Mouse (Mus musculus) hindbrain, embryonic 14.5 days (tissue): Measurements from ENCODE around the gene Cntnap4. TPM values are rescaled to one million over a fixed set of nuclear protein-coding genes. Genes with fewer than 3 reads are reported as not detected.

Experiments
- ATAC-seq: fragments of 200-750 bp; cut with Nextera tagmentation; 2 replicates; pipeline ENCODE4 v1.8.0; 2017; ENCODE audit warnings: moderate number of reproducible peaks, mild to moderate bottlenecking, moderate TSS enrichment, moderate library complexity; ENCODE audit not compliant: low FRiP score
- DNase-seq: peaks from one replicate; pipeline ENCODE4 v3.0.0-alpha.2; 2015; ENCODE audit warnings: low spot score
- H3K27ac ChIP-seq: fragments of 300-500 bp; sonication (generic); 2 replicates; pipeline ENCODE4 v1.5.1; 2014; ENCODE audit warnings: mild to moderate bottlenecking, moderate library complexity
- H3K27me3 ChIP-seq: fragments of 300-500 bp; sonication (generic); 2 replicates; pipeline ENCODE4 v1.6.1; 2014; ENCODE audit warnings: mild to moderate bottlenecking, low read length, mixed read lengths; ENCODE audit not compliant: control insufficient read depth, insufficient read depth
- H3K36me3 ChIP-seq: fragments of 300-500 bp; sonication (generic); replicated peaks from 2 replicates; pipeline ENCODE4 v1.6.1; 2014; ENCODE audit not compliant: control insufficient read depth, insufficient read depth
- H3K4me1 ChIP-seq: fragments of 300-500 bp; sonication (generic); replicated peaks from 2 replicates; pipeline ENCODE4 v1.6.1; 2014; ENCODE audit warnings: antibody characterized with exemption, low read length, mixed read lengths; ENCODE audit not compliant: control insufficient read depth, insufficient read depth
- H3K4me2 ChIP-seq: fragments of 300-500 bp; sonication (generic); replicated peaks from 2 replicates; pipeline ENCODE4 v1.6.1; 2014; ENCODE audit warnings: mild to moderate bottlenecking, moderate library complexity
- H3K4me3 ChIP-seq: fragments of 300-500 bp; sonication (generic); replicated peaks from 2 replicates; pipeline ENCODE4 v1.5.1; 2014; ENCODE audit warnings: mild to moderate bottlenecking, low read length
- H3K9ac ChIP-seq: fragments of 300-500 bp; sonication (generic); 2 replicates; pipeline ENCODE4 v1.6.1; 2014
- H3K9me3 ChIP-seq: fragments of 300-500 bp; sonication (generic); 2 replicates; pipeline ENCODE4 v1.6.1; 2016; ENCODE audit warnings: low read length; ENCODE audit not compliant: control insufficient read depth
- whole genome bisulfite sequencing: fragments of 180-500 bp; shearing (Covaris S2); extraction: QIAGEN DNeasy Blood & Tissue Kit; methylation state at CpG from one replicate; pipeline ENCODE4 v1.1.7; 2014; 5-methylcytosine and 5-hydroxymethylcytosine counted together
- polyA plus RNA-seq: library from polyadenylated mRNA; unstranded; fragments of >200 nt; fragmentation: Nextera tagmentation; extraction: Ambion mirVana; gene quantifications from 2 replicates; pipeline ENCODE4 v1.2.1, GENCODE M21; 2014

Cntnap4 gene
- polyA plus RNA-seq, 1 experiment from 2014 or later, result 17.3 TPM

DNA sequence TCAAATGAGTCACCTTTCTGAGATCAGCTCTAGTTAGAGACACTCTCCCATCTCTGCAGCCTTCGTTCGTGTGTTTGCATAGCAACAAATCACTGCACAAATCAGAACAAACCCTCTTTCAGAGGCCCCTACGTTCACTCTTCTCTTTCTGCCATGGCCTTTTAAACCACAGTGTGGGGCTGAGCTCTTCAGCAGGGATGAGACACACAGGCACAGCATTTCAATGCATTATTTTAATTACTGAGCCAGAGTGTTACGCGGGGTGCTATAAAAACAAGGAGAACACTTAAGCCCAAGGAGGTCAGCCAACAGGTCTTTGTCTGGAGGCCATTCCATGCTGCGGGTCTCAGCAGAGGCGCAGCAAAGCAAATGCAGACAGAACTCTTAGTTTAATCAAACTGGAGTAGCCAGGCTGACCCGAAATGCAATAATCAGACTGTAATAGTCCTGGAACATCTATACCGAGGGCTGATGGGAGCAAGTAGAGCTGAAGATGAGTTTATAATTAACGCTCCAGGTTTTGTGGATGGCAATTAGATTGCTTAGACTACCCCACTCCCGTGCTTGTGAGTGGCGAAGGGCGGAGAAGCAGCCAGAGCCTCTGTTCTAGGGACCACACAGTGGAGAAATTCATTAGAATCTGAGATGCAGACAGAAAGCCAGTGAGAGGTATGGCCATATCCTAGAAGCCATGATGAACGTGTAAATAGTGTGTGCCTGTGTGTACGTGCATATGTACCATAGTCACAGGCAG lies 26.4 kb downstream of the Cntnap4 start:
- ATAC-seq, result no peak
- H3K27ac ChIP-seq, result peak overlapping the region; percentile 45; the same call in 1 of the 2 replicates
- no peaks in the 10 kb centered on the region for H3K27me3 ChIP-seq
- H3K9ac ChIP-seq, result no peak overlapping the region
- WGBS, result 66% methylated on average over 15 of the region's 15 CpGs
- H3K36me3 ChIP-seq, result no peaks in the 10 kb centered on the region
- H3K4me1 ChIP-seq, result no peaks in the 10 kb centered on the region
- no peak overlapping the region for H3K4me2 ChIP-seq
- DNase-seq, result no peak
- H3K4me3 ChIP-seq, result no peak overlapping the region
- H3K9me3 ChIP-seq, result no peaks in the 10 kb centered on the region

DNA sequence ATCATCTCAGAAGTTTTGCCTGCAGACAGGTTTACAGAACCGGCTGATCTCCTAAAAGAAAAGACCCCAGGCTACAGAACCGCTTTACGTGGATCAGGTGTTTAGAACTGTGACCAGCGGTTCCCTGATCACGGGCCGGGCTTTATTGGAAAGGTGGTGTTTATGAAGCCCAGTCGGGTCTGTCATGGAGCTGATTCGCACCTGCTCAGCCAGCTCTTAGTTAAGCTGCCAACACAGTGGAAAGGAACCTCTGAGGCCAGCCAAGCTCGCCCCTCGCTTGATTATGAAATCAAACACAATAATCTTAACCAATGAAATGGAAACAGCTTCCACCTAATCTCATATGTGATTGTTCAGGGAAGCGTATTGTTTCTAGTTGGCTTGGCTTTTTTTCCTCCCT lies 30.1 kb downstream of the Cntnap4 start:
- Histone ChIP-seq H3K9me3 (no peaks in the 10 kb centered on the region), H3K36me3 (no peaks in the 10 kb centered on the region), H3K27ac (no peak overlapping the region), H3K9ac (no peak overlapping the region), H3K4me1 (no peaks in the 10 kb centered on the region), H3K4me3 (no peak overlapping the region), H3K27me3 (no peaks in the 10 kb centered on the region), H3K4me2 (no peak overlapping the region)
- whole genome bisulfite sequencing, result 90% methylated on average over 11 of the region's 11 CpGs
- ATAC-seq (no peak), DNase-seq (no peak)

DNA sequence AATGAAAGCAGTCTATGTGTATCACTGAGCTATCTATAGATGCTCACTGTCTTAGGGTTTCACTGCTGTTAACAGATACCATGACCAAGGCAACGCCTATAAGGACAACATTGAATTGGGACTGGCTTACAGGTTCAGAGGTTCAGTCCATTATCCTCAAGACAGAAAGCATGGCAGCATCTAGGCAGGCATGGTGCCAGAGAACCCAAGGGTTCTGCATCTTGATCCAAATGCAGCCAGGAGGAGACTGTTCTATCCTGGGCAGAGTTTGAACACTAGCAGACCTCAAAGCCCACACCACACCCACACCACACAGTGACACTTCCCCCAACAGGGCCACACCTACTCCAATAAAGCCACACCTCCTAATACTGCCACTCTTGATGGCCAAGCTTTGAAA lies 31.3 kb downstream of the Cntnap4 start:
- DNase-seq (no peak), ATAC-seq (no peak)
- no peak overlapping the region for H3K4me2 ChIP-seq
- H3K4me3 ChIP-seq, result no peak overlapping the region
- no peaks in the 10 kb centered on the region for H3K9me3 ChIP-seq
- no peak overlapping the region for H3K27ac ChIP-seq
- H3K9ac ChIP-seq, result no peak overlapping the region
- no peaks in the 10 kb centered on the region for H3K36me3 ChIP-seq
- 83% methylated on average over 1 of the region's 1 CpGs for WGBS
- H3K4me1 ChIP-seq, result no peaks in the 10 kb centered on the region
- H3K27me3 ChIP-seq, result no peaks in the 10 kb centered on the region

DNA sequence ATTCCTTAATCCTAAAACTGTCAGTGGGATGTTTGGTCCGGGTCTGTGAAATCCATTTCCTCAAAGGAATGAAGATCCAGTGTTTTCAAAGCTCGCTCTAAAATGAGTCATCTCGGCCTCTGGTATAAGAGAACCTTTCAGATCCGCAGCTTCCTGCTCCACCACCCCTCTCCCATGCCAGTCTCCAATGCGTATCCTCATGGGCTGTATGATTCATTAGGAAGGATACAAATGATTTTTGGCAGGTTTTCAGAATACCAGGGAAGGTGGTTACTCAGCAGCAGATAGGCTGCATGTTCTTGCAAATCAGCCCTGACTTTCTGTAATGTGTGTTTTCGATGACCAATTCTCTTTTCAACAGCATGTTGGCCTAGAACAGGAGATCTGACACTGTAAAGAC lies 40.3 kb downstream of the Cntnap4 start:
- ATAC-seq, result no peak
- Histone ChIP-seq H3K4me3 (no peak overlapping the region), H3K27me3 (no peaks in the 10 kb centered on the region), H3K9me3 (no peaks in the 10 kb centered on the region), H3K27ac (no peak overlapping the region), H3K9ac (no peak overlapping the region), H3K4me1 (no peaks in the 10 kb centered on the region), H3K36me3 (no peaks in the 10 kb centered on the region), H3K4me2 (no peak overlapping the region)
- DNase-seq, result peak; percentile 35
- 76% methylated on average over 6 of the region's 6 CpGs for WGBS

DNA sequence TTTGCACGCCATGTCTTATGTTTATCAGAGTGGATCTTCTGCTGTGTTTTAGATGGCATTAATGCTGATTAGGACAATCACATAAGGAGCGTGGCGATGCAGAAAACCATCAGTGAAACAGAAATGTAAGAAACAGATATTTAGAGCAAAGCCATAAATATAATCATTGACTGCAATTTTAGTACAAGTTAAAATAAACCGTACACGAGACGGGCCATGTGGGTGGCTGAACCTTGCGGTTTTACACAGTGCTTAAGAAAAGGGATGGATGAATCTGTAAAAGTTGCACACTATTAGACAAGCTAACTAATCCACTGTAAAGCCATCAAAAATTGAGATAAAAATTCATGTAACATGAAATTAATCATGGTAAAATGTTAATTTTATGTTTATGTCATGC lies 58.9 kb downstream of the Cntnap4 start:
- Histone ChIP-seq H3K4me1 (no peaks in the 10 kb centered on the region), H3K4me2 (no peak overlapping the region), H3K27ac (no peak overlapping the region), H3K27me3 (no peaks in the 10 kb centered on the region), H3K9me3 (no peaks in the 10 kb centered on the region), H3K9ac (no peak overlapping the region), H3K4me3 (no peak overlapping the region), H3K36me3 (no peaks in the 10 kb centered on the region)
- no peak for DNase-seq
- 89% methylated on average over 7 of the region's 7 CpGs for WGBS
- ATAC-seq, result no peak

DNA sequence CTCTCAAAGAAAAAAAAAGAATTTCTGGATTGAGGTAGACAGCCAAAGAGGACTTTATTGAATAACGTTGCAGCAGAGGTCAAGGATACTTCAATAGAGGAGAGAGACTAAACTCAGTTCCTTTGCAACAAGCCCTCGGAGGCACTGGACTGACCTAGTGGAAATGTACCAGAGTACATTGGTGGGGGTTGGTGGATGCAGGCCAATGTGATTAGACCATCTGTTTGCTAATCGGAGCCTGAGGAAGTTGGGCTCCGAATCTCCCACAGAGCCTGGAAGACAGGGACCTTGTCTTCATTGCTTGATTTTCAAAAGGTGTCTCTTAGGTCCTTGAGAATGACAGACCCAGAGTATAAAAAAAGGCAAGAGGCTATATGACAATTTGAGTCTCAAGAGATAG lies 82.8 kb downstream of the Cntnap4 start:
- 85% methylated on average over 4 of the region's 4 CpGs for WGBS
- H3K4me1 ChIP-seq, result no peaks in the 10 kb centered on the region
- no peak for DNase-seq
- no peaks in the 10 kb centered on the region for H3K27me3 ChIP-seq
- no peaks in the 10 kb centered on the region for H3K36me3 ChIP-seq
- H3K4me2 ChIP-seq, result no peak overlapping the region
- H3K9me3 ChIP-seq, result no peaks in the 10 kb centered on the region
- no peak overlapping the region for H3K27ac ChIP-seq
- no peak for ATAC-seq
- no peak overlapping the region for H3K4me3 ChIP-seq
- no peak overlapping the region for H3K9ac ChIP-seq

DNA sequence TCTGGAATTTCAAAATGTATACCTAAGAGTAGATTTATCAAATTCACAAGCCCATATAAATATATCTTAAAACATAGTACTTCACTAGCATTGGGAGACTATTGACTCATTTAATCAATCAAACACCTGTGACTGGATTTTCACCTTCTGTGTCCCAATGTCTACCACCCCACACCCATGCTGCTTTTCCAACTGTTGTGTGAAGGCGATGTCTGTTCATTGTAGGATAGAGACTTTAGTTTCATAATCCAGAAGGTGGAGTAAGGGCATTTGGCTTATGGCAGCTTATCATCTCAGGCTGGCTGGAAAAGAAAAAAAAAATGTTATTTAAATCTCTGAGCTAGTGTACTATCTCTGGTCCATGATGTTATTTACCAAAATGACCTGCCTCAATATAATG lies 83.4 kb downstream of the Cntnap4 start:
- no peaks in the 10 kb centered on the region for H3K9me3 ChIP-seq
- WGBS, result 97% methylated on average over 1 of the region's 1 CpGs
- DNase-seq, result no peak
- H3K36me3 ChIP-seq, result no peaks in the 10 kb centered on the region
- no peak overlapping the region for H3K27ac ChIP-seq
- no peaks in the 10 kb centered on the region for H3K4me1 ChIP-seq
- H3K4me2 ChIP-seq, result no peak overlapping the region
- no peak overlapping the region for H3K4me3 ChIP-seq
- H3K27me3 ChIP-seq, result no peaks in the 10 kb centered on the region
- H3K9ac ChIP-seq, result no peak overlapping the region
- no peak for ATAC-seq

DNA sequence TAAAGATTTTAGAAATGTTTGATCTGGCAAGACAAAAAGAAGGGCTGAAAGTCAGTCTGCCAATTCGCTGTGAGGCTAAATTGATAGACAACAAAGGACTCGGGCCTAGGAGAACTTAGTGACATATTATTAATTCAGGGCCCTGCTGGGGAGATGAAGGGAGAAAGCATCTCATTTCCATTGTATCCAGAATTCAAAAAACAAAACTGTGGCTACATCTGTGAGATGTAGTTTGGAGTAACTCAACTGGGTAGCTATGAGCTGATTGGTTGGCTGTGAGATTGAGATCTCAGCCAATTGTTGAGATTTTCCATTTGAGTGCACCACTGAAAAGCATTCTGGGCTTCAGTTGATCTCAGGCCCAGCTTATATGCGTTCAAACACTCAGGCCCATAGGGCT lies 84.2 kb downstream of the Cntnap4 start:
- ATAC-seq, result no peak
- no peaks in the 10 kb centered on the region for H3K9me3 ChIP-seq
- DNase-seq, result no peak
- H3K4me3 ChIP-seq, result no peak overlapping the region
- no peak overlapping the region for H3K9ac ChIP-seq
- no peak overlapping the region for H3K4me2 ChIP-seq
- 51% methylated on average over 3 of the region's 3 CpGs for WGBS
- H3K27me3 ChIP-seq, result no peaks in the 10 kb centered on the region
- no peak overlapping the region for H3K27ac ChIP-seq
- H3K36me3 ChIP-seq, result no peaks in the 10 kb centered on the region
- no peaks in the 10 kb centered on the region for H3K4me1 ChIP-seq

DNA sequence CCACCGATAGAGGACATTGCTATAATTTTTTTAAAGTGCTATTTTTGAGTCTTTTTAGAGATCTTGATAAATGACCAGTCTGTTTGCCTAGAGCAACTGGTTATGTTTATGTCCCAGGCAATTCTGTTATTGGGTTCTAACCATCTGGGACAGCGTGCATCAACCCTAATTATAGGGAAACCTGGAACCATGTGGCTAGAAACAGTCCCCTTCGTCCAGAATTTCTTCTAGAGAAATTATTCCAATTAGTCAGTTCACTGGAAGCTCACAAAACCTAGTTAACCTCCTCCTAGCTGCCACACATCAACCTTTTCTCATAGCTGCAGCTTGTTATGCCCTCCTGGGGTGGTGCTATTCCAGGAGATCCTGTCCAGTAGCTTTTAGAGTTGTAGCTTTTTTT lies 94.2 kb downstream of the Cntnap4 start:
- Histone ChIP-seq H3K27ac (no peak overlapping the region), H3K36me3 (no peaks in the 10 kb centered on the region), H3K4me1 (no peaks in the 10 kb centered on the region), H3K9me3 (no peaks in the 10 kb centered on the region), H3K4me2 (no peak overlapping the region), H3K9ac (no peak overlapping the region), H3K4me3 (no peak overlapping the region), H3K27me3 (no peaks in the 10 kb centered on the region)
- no peak for DNase-seq
- ATAC-seq, result no peak
- 70% methylated on average over 3 of the region's 3 CpGs for WGBS

DNA sequence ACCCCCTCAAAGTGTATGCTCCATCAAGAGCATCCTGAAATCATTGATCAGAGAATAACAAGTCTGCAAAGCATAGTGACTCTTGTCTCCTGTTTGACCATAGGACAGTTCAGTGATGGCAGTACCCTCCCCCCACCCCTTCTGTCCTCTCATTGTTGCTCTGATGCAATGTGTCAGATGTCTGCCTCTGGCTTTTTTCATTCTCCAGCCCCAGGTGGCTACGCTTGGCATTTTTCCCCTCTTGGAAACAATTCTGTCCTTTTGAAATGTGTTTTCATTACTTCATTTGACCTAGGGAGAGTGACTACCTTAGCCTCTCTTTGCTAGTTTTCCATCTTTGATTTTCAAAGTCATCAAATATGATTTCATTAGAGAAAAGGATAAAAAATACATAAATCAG lies 104.8 kb downstream of the Cntnap4 start:
- no peak overlapping the region for H3K4me3 ChIP-seq
- WGBS, result 62% methylated on average over 1 of the region's 1 CpGs
- H3K4me2 ChIP-seq, result no peak overlapping the region
- H3K27me3 ChIP-seq, result no peaks in the 10 kb centered on the region
- DNase-seq (no peak), ATAC-seq (no peak)
- no peak overlapping the region for H3K27ac ChIP-seq
- no peaks in the 10 kb centered on the region for H3K4me1 ChIP-seq
- no peaks in the 10 kb centered on the region for H3K36me3 ChIP-seq
- no peak overlapping the region for H3K9ac ChIP-seq
- no peaks in the 10 kb centered on the region for H3K9me3 ChIP-seq
